9 mouse cellular contexts compared by ENCODE assay signal in genomic region chr8:89045218-89045601, GRCm38 (mm10). TPM values are rescaled to one million over a fixed set of nuclear protein-coding genes. Genes with fewer than 3 reads are reported as not detected.
A peak's percentile ranks its signal among the peaks of the same experiment; 100 is the strongest.
DNase-seq lines count a peak whose midpoint lies in the region; ATAC-seq lines count a peak whose summit lies in the region.
"Had no signal": no experiment of that assay in that cellular context is flagged by ENCODE, and none has a peak within 500 bp of the region (broad histone marks: within the 10 kb centered on the region; RNA-seq: fewer than 3 reads in every experiment).

No protein-coding gene starts in this region.

- no peaks in the 10 kb centered on the region for H3K9me3 ChIP-seq in kidney, embryonic 14.5 days (ENCODE audit: control insufficient read depth, low read length)
- H3K9me3 ChIP-seq in forebrain, embryonic 13.5 days (replicated peaks): no peaks in the 10 kb centered on the region
- no peaks in the 10 kb centered on the region for H3K9me3 ChIP-seq in limb, embryonic 13.5 days
- no peaks in the 10 kb centered on the region for H3K9me3 ChIP-seq in neural tube, embryonic 15.5 days (replicated peaks)

- peaks cover 18% of the 10 kb centered on the region; the same call in 1 of the 2 replicates for H3K4me1 ChIP-seq in kidney, embryonic 14.5 days (ENCODE audit: control insufficient read depth, insufficient read depth, low read length)
- peaks cover 59% of the 10 kb centered on the region for H3K4me1 ChIP-seq in forebrain, embryonic 13.5 days
- H3K4me1 ChIP-seq in limb, embryonic 13.5 days: peaks cover 39% of the 10 kb centered on the region
- peaks cover 58% of the 10 kb centered on the region for H3K4me1 ChIP-seq in neural tube, embryonic 15.5 days

- H3K9ac ChIP-seq in kidney, embryonic 14.5 days (ENCODE audit: low read depth, low read length): peak overlapping the region; percentile 96
- peak overlapping the region; percentile 98 for H3K9ac ChIP-seq in forebrain, embryonic 13.5 days
- H3K9ac ChIP-seq in limb, embryonic 13.5 days: peak overlapping the region; percentile 99
- H3K9ac ChIP-seq in neural tube, embryonic 15.5 days (replicated peaks): peak overlapping the region; percentile 61; the same call in 1 of the 2 replicates

- DNase-seq in kidney, postnatal 14 days: no peak
- DNase-seq in left cerebral cortex, adult 8-10 months (ENCODE audit: low spot score in 2 of 2): no peak
- DNase-seq in testis, postnatal 10 days (ENCODE audit: low spot score): no peak

- H3K27me3 ChIP-seq in kidney, embryonic 14.5 days (ENCODE audit: control insufficient read depth, insufficient read depth, low read length): peaks cover 12% of the 10 kb centered on the region
- H3K27me3 ChIP-seq in forebrain, embryonic 13.5 days: peaks cover 25% of the 10 kb centered on the region
- H3K27me3 ChIP-seq in limb, embryonic 13.5 days: peaks cover 61% of the 10 kb centered on the region
- peaks cover 25% of the 10 kb centered on the region for H3K27me3 ChIP-seq in neural tube, embryonic 15.5 days (replicated peaks)

- no peaks in the 10 kb centered on the region for H3K36me3 ChIP-seq in kidney, embryonic 14.5 days (ENCODE audit: control insufficient read depth, insufficient read depth, low read length)
- H3K36me3 ChIP-seq in forebrain, embryonic 13.5 days (ENCODE audit: poor library complexity, severe bottlenecking): 0 out of 2 replicates have a peak, but pooled peaks cover 3% of the 10 kb centered on the region
- no peaks in the 10 kb centered on the region for H3K36me3 ChIP-seq in limb, embryonic 13.5 days
- H3K36me3 ChIP-seq in neural tube, embryonic 15.5 days: no peaks in the 10 kb centered on the region

- under 1% methylated on average over 30 of the region's 30 CpGs for WGBS in kidney, embryonic 14.5 days
- WGBS in forebrain, embryonic 13.5 days: under 1% methylated on average over 29 of the region's 30 CpGs
- under 1% methylated on average over 30 of the region's 30 CpGs for WGBS in limb, embryonic 13.5 days
- under 1% methylated on average over 30 of the region's 30 CpGs for WGBS in neural tube, embryonic 15.5 days

- H3K4me2 ChIP-seq in kidney, embryonic 14.5 days (replicated peaks; ENCODE audit: low read depth, low read length): peak overlapping the region; percentile 65
- peak overlapping the region; percentile 73 for H3K4me2 ChIP-seq in forebrain, embryonic 13.5 days
- peak overlapping the region; percentile 76 for H3K4me2 ChIP-seq in limb, embryonic 13.5 days (replicated peaks)
- H3K4me2 ChIP-seq in neural tube, embryonic 15.5 days: peak overlapping the region; percentile 90

- peak overlapping the region; percentile 75 for H3K4me3 ChIP-seq in kidney, embryonic 14.5 days (ENCODE audit: low read length)
- H3K4me3 ChIP-seq in forebrain, embryonic 13.5 days: peak overlapping the region; percentile 71
- peak overlapping the region; percentile 70 for H3K4me3 ChIP-seq in limb, embryonic 13.5 days
- H3K4me3 ChIP-seq in neural tube, embryonic 15.5 days (replicated peaks): peak overlapping the region; percentile 54

- H3K27ac ChIP-seq in kidney, embryonic 14.5 days (ENCODE audit: low read depth, low read length): peak overlapping the region; percentile 99
- peak overlapping the region; percentile 97 for H3K27ac ChIP-seq in forebrain, embryonic 13.5 days
- H3K27ac ChIP-seq in limb, embryonic 13.5 days: peak overlapping the region; percentile 99
- H3K27ac ChIP-seq in neural tube, embryonic 15.5 days (replicated peaks): peak overlapping the region; percentile 90

- no peak for ATAC-seq in kidney, embryonic 14.5 days (ENCODE audit: low FRiP score, low TSS enrichment)
- ATAC-seq in forebrain, embryonic 13.5 days: no peak
- ATAC-seq in limb, embryonic 13.5 days (ENCODE audit: low FRiP score, low read depth): no peak
- no peak for ATAC-seq in neural tube, embryonic 15.5 days (ENCODE audit: low FRiP score)
- no peak for ATAC-seq in megakaryocyte-erythroid progenitor cell, adult 5-6 weeks (replicated peaks; ENCODE audit: low FRiP score, low TSS enrichment, poor library complexity, severe bottlenecking)

RNA-seq across cellular contexts. Expression of gene Sall1, which starts 1.2 kb away (rescaled TPM):
- polyA plus RNA-seq in kidney, embryonic 14.5 days (2014; fragmentation: Nextera tagmentation; extraction: Ambion mirVana): 44.4 and 64.6 TPM in 2 replicates
- polyA plus RNA-seq in forebrain, embryonic 13.5 days (2015; fragmentation: Nextera tagmentation; extraction: Ambion mirVana): 26.2 and 27.4 TPM in 2 replicates
- 13.2 and 15.3 TPM in 2 replicates for polyA plus RNA-seq in limb, embryonic 13.5 days (2015; fragmentation: Nextera tagmentation; extraction: Ambion mirVana)
- 11.6 and 11.7 TPM in 2 replicates for polyA plus RNA-seq in neural tube, embryonic 15.5 days (2015; fragmentation: Nextera tagmentation; extraction: Ambion mirVana)
- total RNA-seq in left cerebral cortex, adult 8-10 months (2022): 10 to 100 TPM; 14.2 to 19.3 (median 16.6) TPM
- not detected in 2 replicates for total RNA-seq in megakaryocyte-erythroid progenitor cell, adult 5-6 weeks (2014; fragmentation: Nextera tagmentation)
- total RNA-seq in megakaryocyte-erythroid progenitor cell, adult 5-6 weeks (2017): not detected in 2 replicates
- total RNA-seq: MEL had no signal
